Mouse (Mus musculus): Measurements from ENCODE around the gene E2f4. TPM values are rescaled to one million over a fixed set of nuclear protein-coding genes. Genes with fewer than 3 reads are reported as not detected.

E2f4 gene
- 90.1 and 142 TPM in 2 replicates for polyA plus RNA-seq (2012; rRNA removed; ENCODE audit: low replicate concordance)

DNA sequence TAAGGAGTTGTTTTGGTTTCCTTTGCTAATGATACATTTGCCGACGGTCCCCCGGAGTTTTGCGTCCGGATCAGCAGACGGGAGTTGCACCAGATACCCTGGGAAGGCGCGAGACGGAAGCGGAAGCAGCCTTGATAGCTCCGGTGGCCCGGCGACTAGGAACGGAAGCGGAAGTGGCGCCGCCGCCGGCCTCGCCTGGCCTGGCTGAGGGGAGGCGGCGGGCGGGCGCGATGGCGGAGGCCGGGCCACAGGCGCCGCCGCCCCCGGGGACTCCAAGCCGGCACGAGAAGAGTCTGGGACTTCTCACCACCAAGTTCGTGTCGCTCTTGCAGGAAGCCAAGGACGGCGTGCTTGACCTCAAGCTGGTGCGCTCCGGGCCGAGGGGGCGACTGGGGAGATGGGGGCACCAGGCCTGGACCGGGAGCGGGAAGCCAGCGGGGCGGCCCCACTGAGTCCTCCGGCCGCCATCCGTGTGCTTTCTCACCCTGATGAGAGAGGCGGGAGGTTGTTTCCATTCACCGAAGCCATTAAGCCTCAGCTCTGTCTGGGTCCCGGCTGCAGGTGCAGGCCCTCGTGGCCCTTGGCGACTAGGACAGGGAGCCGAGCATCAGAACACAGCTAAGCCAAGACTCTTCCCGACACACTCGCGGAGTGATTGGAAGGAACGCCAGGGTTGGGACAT is at the start of gene E2f4:
Gene E2f4, plus strand, starts transcription at position 153 of the 682 bp plus-strand sequence.

DNA sequence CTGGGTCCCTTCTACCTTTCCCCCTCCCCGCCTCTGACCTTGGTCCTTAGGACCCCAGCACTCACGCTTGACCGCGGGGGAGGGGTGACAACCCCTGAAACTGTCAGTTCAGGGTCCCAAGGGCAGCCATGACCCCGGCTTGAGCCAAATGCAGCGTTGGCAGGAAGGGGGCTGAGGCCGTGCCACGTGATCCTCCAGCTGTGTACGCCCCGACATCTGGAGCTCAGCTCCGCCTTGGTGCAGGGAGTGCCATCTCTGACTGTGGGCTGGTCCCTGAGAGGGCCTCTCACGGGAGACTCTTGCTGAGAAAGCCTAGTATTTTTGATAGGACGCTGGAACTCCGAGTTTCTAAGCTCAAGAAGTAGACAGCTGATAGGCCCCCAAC is 42.5 kb upstream of the E2f4 start, which contains the start of gene B3gnt9:
Gene B3gnt9, minus strand, starts transcription at position 188 of the 385 bp plus-strand sequence.

DNA sequence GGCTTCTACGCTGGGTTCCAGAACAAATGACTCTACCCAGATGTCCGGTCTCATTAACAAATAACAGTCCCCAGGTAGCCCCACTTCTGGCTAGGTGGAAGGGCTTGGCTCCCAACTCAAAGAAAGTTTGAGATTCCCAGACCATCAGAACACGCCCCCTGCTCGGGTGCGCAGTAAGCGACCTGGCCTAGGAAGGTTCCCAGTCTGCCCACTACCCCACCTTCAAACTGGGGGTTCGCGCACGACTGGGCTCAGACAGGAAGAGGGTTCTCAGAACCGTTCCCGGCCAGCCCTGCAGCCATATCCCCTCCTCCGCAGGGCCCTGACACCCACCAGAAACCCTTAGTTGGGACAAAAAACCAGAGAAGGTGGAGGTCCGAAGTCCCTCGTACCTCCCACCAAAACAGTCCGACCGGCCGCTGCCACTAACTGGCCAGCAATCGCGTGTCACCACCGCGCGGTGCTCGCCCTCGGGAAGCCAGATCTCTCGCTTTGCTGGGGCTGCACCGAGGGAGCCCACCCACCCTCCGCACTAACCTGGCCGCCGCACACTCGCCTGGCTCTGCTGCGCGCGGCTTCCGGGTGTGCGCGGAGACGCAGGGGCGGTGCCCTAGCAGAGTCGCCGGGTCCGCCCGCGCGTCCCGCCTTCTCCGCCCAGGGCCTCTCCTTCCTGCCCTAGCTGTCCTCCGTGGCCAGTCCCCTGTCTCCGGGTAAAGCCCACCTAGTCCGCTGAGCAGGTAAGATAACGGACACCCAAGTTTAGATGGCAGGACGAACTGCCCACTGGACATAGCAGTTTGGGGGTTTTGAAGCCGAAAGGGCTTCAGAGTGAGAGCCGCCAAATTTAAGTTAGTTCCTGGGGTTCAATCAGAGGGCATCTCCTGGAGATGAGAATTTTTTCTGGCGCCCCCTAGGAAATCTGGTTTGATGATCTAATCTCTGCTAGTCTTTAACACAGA is 33.2 kb upstream of the E2f4 start, which contains the start of the genes Tradd and Fbxl8:
Gene Tradd, minus strand, starts transcription at position 586 of the 959 bp plus-strand sequence.
Gene Fbxl8, plus strand, starts transcription at position 625 of the 959 bp plus-strand sequence.

DNA sequence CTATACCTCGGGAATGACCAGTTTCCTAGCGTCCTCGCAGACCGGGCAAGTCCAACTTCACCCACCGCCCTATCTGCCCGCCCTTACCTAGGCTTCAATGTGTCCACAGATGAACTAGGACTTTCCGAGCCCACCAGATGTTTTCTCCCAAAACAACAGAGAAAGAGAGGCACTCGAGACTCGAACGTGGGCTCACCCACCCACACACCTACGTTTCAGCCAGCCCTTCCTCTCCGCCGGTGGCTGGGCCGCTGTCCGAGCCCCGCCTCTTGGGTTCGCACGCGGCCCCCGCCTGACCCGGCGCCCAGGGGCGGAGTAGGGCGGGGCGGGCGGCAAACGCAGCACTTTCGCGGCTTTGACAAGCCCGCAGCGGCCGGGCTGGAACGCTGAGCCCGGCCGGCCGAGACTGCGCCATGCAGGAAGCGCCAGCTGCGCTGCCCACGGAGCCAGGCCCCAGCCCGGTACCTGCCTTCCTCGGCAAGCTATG is 28.0 kb upstream of the E2f4 start, which contains the start of gene Hsf4:
Gene Hsf4, plus strand, starts transcription at position 341 of the 487 bp plus-strand sequence.

DNA sequence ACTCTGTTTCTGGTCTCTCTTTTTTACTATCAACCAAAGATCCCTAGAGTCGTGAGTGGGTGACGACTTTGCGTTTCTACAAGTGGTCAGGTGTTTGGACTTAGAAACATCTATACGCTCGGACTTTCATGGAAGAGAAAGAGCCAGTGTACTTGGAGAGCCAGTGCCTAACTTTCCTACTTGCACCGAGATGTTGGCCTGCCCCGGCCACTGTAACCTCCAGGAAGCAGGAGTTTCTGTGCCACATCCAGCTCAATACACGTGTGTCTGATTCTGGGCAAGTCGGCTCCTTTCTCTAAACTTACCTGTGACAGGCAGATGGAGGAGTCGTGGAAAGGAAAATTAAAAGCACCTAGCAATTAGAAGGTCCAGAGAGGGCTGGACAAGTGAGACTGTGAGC is 21.6 kb upstream of the E2f4 start, which contains the start of gene Nol3:
Gene Nol3, plus strand, starts transcription at position 301 of the 400 bp plus-strand sequence.

DNA sequence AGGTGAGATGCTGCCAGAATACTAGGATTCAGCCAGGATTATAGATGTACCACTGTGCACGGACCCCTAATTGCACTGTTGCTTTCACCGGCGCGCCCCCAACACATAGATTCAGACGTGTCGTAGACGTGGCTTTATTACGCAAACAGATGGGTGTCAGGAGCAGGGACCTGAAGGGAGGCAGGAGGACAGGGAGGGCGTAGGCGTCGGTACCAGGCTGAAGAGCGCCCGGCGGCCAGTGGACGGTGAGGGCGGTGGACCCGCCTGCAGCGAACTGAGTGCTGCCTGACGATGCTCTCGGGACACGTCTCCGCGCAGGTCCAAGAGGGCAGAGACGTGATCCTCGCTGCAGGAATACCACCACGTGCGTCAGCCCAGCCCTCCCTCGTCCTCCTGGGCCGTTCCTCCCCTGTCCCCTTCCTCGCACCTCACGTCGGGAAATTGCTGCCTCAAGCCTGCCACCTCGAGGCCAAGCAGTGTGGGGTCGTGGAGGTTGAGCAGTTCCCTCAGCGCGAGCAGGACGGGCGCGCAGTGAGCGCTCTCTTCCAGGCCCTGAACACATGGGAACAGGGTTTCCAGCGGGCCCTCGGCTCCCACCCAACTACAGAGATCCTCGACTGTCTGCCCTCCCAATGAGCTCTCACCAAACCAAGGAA is 7.5 kb upstream of the E2f4 start, which contains the start of gene 4931428F04Rik:
Gene 4931428F04Rik, minus strand, starts transcription at position 60 of the 656 bp plus-strand sequence.

DNA sequence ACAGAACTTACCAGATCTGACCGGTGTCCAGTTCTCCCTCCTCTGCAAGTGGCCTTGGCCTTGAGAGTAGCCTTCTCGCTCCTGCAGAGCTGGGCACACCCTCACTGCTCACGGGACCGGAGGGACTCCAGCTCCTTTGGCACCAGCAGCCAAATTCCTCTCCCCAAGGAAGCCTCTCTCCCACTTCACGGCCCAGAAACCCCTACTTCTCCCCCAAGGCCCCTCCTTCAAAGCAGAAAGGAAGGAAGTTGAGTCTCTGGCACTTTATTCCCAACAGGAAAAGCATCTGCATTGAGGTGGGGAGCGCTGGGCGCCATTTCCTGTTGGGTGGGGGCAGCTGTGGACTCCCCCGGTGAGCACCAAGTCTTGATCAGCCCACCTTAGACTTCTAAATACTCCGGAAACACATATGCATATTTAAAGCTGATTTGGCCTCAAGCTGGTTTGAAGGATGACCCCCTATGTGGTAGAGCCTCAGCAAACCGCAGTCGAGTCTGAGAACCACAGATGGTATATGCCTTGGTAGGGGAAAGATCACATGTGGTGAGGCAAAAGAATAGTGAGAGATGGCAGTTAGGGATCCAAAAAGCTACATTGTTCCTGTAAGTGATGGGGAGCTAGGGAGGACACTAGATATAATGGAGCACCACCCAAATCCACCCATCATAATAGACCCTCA is 1.4 kb upstream of the E2f4 start, which contains the start of gene Exoc3l:
Gene Exoc3l, minus strand, starts transcription at position 207 of the 679 bp plus-strand sequence.

DNA sequence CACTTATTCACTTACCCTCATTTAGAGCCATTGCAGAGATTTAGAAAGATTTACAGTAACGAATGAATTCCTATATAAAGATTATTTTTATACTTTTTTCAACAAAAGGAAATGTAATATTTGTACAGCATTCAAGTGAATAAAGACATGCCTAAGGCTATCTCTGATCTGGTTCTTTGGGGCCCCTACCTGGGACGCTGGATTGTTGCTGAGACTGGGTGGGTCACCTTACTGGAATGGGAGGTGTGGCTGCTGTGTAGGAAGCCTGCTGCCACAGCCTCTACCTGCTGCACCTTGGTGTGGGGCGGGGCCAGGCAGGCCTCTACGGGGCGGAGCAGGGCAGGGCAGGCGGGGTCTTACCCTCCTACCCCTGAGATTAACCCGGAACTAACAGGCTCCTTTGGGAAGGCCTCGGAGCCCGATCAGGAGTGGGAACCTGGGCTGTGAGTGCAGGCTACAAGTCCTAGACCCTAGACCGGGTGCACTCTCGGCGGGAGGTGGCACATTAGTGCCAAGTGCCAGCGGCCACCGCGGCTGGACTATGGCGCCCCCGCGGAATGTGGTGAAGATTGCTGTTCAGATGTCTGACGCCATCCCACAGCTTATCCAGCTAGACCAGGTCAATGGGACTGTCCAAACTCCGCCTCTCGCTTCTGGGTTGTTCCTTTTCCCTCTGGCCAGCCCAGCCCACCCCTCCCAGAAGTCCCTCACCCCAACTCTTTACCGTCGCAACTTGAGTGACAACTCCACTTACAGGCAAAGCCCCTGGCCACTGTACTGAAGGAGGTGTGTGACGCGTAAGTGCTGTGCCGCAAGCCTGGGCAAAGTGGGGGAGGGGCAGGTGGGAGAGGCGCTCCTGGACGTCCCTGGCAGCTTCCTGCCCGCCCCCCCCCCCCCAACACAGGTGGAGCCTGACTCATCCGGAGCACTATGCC is 8.0 kb downstream of the E2f4 start, which contains the start of gene Elmo3:
Gene Elmo3, plus strand, starts transcription at position 391 of the 935 bp plus-strand sequence.

DNA sequence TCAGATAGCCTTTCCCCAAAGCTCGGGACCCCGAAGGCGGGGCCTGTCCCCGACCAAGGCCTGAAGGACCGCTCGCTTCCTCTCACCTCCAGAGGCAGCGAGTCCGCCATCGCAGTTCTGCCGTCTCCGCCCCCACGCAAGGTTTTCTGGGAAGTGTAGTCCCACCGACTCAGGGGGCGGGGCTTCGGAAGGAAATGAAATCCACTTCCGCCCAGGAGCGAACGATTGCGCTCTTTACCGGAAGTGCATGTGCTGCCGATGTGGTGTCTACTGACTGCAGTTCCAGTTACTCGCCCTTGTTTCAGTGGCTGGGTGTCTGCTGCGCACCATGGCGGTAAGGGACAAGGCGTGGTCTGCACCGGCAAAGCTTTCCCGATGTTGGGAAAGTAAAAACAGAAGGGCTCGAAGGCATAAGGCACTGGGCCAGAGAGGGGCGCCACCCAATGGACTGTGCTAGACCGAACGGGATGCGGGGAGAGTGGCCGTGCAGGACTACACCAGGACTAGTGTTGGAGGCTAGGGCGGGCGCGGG is 28.7 kb downstream of the E2f4 start, which contains the start of the genes Lrrc29 and Tmem208:
Gene Lrrc29, minus strand, starts transcription at position 138 of the 532 bp plus-strand sequence.
Gene Tmem208, plus strand, starts transcription at position 214 of the 532 bp plus-strand sequence.

DNA sequence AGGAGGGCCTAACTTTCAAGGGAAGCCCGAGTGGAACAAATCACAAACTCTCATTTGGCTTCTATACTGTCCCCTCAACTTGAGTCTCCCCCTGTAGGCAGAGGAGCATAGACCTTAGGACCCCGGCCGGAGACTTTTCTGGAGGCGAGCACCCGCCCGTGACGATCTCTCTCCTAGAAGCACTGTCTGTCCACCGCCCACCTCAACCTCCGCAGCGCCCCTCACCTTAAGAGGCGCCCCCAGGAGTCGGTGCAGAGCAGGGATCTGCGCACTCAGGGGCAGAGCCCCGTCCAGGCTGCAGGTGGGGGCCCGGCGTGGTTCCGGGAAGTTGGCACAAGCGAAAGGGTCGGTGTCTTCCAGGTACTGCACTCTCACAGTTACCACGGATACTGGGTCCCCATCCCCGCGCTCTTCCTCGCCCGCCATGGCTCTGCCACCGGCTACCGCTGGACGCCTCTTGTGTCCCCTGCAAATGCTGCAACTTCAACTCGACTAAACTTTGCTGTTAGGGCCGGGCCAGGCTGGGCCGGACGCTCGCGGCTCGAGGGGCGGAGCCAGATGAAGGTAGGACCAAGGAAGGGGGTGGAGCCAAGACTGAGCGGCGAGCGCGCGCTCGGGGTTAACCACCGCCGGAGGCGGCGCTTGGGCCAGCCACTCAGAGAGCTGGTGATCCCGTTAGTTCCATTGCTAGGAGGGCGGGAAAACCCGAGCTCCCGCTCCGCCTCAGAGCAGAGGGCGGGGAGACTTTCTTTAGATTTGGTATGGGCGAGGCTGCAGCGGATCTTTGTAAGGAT is 50.2 kb downstream of the E2f4 start, which contains the start of gene Fhod1:
Gene Fhod1, minus strand, starts transcription at position 526 of the 794 bp plus-strand sequence.

DNA sequence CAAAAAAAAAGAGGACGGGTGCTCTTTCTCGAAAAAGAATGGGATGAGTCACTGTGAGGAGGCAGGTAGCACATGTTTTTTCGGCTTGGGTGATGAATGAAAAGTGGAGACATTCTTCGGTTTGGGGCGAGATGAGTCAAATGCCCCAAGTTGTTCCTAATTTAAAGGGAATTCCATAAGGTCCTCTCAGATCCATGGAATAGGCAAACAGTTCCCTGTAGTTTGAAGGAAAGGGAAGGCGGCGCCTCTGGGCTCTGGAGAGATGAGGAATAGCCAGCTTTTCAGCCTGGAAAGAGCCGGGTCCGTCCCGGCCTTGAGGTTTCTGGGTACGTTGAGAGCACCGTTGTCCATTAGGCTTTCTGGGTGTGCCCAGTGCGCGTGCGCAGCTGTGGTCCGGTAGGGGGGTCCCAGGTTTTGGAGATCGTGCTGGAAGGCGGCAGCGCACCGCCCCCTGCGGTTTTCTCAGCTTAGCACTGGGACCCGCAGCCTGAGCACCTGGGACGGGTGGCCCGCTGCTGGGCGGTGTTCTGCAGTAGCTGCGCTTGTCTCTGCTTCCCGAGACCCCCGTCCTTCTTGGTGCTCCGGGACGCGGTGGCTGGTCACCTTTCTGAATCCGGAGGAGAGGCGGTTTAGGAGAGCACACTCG is 51.1 kb downstream of the E2f4 start, which contains the start of gene Slc9a5:
Gene Slc9a5, plus strand, starts transcription at position 394 of the 646 bp plus-strand sequence.

Other genes with a start within 250 kb of the E2f4 start
- 0.19 TPM in 1 of 2 replicates, not detected in the other for gene Ces3a, start 249.1 kb upstream of the E2f4 start, polyA plus RNA-seq (2012; rRNA removed; ENCODE audit: low replicate concordance)
- gene Ces3b, start 213.9 kb upstream of the E2f4 start, polyA plus RNA-seq (2012; rRNA removed; ENCODE audit: low replicate concordance), result 0.12 TPM in 1 of 2 replicates, not detected in the other
- gene Ces4a, start 165.9 kb upstream of the E2f4 start, polyA plus RNA-seq (2012; rRNA removed; ENCODE audit: low replicate concordance), result 0.16 and 0.36 TPM in 2 replicates
- gene Cbfb, start 127.0 kb upstream of the E2f4 start, polyA plus RNA-seq (2012; rRNA removed; ENCODE audit: low replicate concordance), result 7.8 and 11.2 TPM in 2 replicates
- gene D230025D16Rik, start 72.5 kb upstream of the E2f4 start, polyA plus RNA-seq (2012; rRNA removed; ENCODE audit: low replicate concordance), result 28.2 and 29.9 TPM in 2 replicates
- 13.4 and 50.4 TPM in 2 replicates for gene B3gnt9, start 42.5 kb upstream of the E2f4 start, polyA plus RNA-seq (2012; rRNA removed; ENCODE audit: low replicate concordance)
- gene Tradd, start 33.1 kb upstream of the E2f4 start, polyA plus RNA-seq (2012; rRNA removed; ENCODE audit: low replicate concordance), result 12.2 and 22.8 TPM in 2 replicates
- 12.3 and 13.4 TPM in 2 replicates for gene Fbxl8, start 33.0 kb upstream of the E2f4 start, polyA plus RNA-seq (2012; rRNA removed; ENCODE audit: low replicate concordance)
- gene Hsf4, start 27.9 kb upstream of the E2f4 start, polyA plus RNA-seq (2012; rRNA removed; ENCODE audit: low replicate concordance), result 5.2 and 7.1 TPM in 2 replicates
- 6.3 and 25.9 TPM in 2 replicates for gene Nol3, start 21.5 kb upstream of the E2f4 start, polyA plus RNA-seq (2012; rRNA removed; ENCODE audit: low replicate concordance)
- 3.5 and 7.2 TPM in 2 replicates for gene 4931428F04Rik, start 7.8 kb upstream of the E2f4 start, polyA plus RNA-seq (2012; rRNA removed; ENCODE audit: low replicate concordance)
- gene Exoc3l, start 1.6 kb upstream of the E2f4 start, polyA plus RNA-seq (2012; rRNA removed; ENCODE audit: low replicate concordance), result 15.9 and 22.9 TPM in 2 replicates
- 24.6 and 26.8 TPM in 2 replicates for gene Elmo3, start 7.9 kb downstream of the E2f4 start, polyA plus RNA-seq (2012; rRNA removed; ENCODE audit: low replicate concordance)
- gene Lrrc29, start 28.6 kb downstream of the E2f4 start, polyA plus RNA-seq (2012; rRNA removed; ENCODE audit: low replicate concordance), result 7.1 and 10.5 TPM in 2 replicates
- gene Tmem208, start 28.7 kb downstream of the E2f4 start, polyA plus RNA-seq (2012; rRNA removed; ENCODE audit: low replicate concordance), result 93.5 and 101 TPM in 2 replicates
- 30.4 and 43.5 TPM in 2 replicates for gene Fhod1, start 50.3 kb downstream of the E2f4 start, polyA plus RNA-seq (2012; rRNA removed; ENCODE audit: low replicate concordance)
- gene Slc9a5, start 51.2 kb downstream of the E2f4 start, polyA plus RNA-seq (2012; rRNA removed; ENCODE audit: low replicate concordance), result 6.8 and 9.4 TPM in 2 replicates
- gene Plekhg4, start 75.6 kb downstream of the E2f4 start, polyA plus RNA-seq (2012; rRNA removed; ENCODE audit: low replicate concordance), result 0.76 and 1.2 TPM in 2 replicates
- 0.26 and 1.1 TPM in 2 replicates for gene Kctd19, start 115.8 kb downstream of the E2f4 start, polyA plus RNA-seq (2012; rRNA removed; ENCODE audit: low replicate concordance)
- gene Lrrc36, start 115.9 kb downstream of the E2f4 start, polyA plus RNA-seq (2012; rRNA removed; ENCODE audit: low replicate concordance), result 3.0 and 4.1 TPM in 2 replicates
- gene Tppp3, start 173.9 kb downstream of the E2f4 start, polyA plus RNA-seq (2012; rRNA removed; ENCODE audit: low replicate concordance), result 171 and 479 TPM in 2 replicates
- 51.5 and 98.0 TPM in 2 replicates for gene Zdhhc1, start 199.2 kb downstream of the E2f4 start, polyA plus RNA-seq (2012; rRNA removed; ENCODE audit: low replicate concordance)
- 3.3 and 572 TPM in 2 replicates for gene Hsd11b2, start 221.1 kb downstream of the E2f4 start, polyA plus RNA-seq (2012; rRNA removed; ENCODE audit: low replicate concordance)